Mouse (Mus musculus): ENCODE results near the gene Yju2. TPM values are rescaled to one million over a fixed set of nuclear protein-coding genes. Genes with fewer than 3 reads are reported as not detected.

The Yju2 gene
- polyA plus RNA-seq, 1 experiment from 2014 or later, result 29.4 TPM

DNA sequence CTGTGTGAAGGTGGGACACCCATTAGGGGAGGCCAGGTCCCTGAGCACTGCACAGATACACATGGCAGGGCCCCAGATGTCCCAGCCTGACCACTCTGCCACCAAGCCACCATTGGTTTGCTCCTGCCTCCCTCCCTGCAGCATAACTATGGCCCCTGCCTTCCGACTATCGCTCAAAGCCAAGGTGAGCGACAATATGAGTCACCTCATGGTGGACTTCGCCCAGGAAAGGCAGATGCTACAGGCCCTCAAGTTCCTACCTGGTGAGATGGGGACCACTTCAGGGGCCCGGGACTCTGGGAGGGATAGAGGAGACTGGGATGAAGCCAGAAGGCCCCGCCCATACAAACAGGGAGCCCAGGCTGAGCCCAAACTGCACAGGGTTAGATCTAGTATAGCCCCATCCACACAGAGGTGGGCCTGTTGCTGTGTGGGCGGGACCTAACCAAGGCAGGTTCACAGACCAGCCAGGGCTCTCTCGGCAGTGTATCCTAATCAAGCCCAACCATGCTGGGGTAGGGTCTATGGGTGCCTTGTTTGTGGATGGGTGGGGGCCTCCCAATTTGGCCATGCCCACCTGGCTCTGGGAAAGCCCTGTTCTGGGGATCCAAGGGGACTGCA is 31.5 kb downstream of the Yju2 start:
- WGBS, result 89% methylated on average over 8 of the region's 8 CpGs
- Histone ChIP-seq H3K27ac (replicated peaks) (no peak overlapping the region), H3K4me3 (no peak overlapping the region), H3K4me2 (replicated peaks) (no peak overlapping the region), H3K36me3 (peaks cover 54% of the 10 kb centered on the region), H3K9ac (replicated peaks) (no peak overlapping the region), H3K9me3 (no peaks in the 10 kb centered on the region), H3K4me1 (peaks cover 13% of the 10 kb centered on the region), H3K27me3 (no peaks in the 10 kb centered on the region)
- ATAC-seq (ENCODE audit: low FRiP score, low read depth), result no peak

DNA sequence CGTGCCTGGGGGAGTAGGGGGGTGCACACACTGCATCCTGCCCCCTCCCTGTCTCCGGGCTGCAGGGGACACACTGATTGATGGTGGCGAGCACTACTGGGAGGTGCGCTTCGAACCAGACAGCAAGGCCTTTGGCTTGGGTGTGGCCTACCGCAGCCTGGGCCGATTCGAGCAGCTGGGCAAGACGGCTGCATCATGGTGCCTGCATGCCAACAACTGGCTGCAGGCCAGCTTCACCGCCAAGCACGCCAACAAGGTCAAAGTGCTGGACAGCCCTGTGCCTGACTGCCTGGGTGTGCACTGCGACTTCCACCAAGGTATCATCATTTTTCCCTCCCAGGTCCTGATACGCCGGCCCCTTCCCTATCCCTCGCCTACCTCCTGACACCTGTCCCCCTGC is 37.1 kb downstream of the Yju2 start:
- H3K27me3 ChIP-seq, result peaks cover 19% of the 10 kb centered on the region
- no peak for ATAC-seq (ENCODE audit: low FRiP score, low read depth)
- 91% methylated on average over 15 of the region's 15 CpGs for WGBS
- peaks cover 12% of the 10 kb centered on the region for H3K4me1 ChIP-seq
- no peak overlapping the region for H3K4me3 ChIP-seq
- H3K9ac ChIP-seq (replicated peaks), result no peak overlapping the region
- H3K27ac ChIP-seq (replicated peaks), result no peak overlapping the region
- H3K36me3 ChIP-seq, result peaks cover 57% of the 10 kb centered on the region
- no peak overlapping the region for H3K4me2 ChIP-seq (replicated peaks)
- H3K9me3 ChIP-seq, result no peaks in the 10 kb centered on the region

DNA sequence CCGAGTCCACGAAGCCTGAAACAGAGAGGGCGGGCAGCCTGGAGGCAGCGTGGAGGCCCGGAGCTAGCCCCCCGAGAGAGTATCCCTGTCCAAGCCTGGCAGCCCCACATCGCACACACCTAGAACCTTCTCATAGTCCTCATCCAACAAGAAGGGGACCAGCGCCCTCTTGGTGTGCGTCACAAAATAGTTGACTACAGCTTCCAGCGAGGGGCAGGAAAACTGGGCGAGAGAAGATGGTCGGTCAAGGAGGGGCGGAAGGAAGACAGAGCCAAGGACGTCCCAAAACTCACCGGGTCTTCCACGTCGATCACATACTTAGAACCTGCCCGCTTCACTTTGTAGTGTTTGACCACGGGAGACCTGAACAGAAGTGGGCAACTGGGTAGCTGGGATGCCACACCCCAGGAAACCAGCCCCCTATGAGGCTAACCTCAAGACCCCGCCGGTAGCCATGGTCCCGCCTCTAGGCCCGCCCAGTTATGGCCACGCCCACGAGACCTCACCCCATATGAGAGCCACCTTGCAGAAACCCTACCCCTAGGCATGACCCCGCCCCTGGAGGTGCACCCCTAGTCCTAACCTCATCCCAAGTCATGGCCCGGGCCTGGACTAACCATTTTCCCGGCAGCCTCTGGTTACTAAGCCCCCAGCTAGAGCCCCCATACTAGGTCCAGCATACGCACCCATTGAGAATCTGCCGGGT is 41.0 kb downstream of the Yju2 start:
- 8% methylated on average over 30 of the region's 30 CpGs for WGBS
- Histone ChIP-seq H3K4me1 (peaks cover 5% of the 10 kb centered on the region; the same call in 1 of the 2 replicates), H3K27me3 (peaks cover 41% of the 10 kb centered on the region), H3K4me2 (replicated peaks) (peak overlapping the region; percentile 26), H3K9ac (replicated peaks) (no peak overlapping the region), H3K36me3 (peaks cover 23% of the 10 kb centered on the region), H3K4me3 (no peak overlapping the region), H3K27ac (replicated peaks) (no peak overlapping the region), H3K9me3 (no peaks in the 10 kb centered on the region)
- ATAC-seq (ENCODE audit: low FRiP score, low read depth), result 0 out of 2 replicates have a peak, but pooled peaks have one; percentile 39

DNA sequence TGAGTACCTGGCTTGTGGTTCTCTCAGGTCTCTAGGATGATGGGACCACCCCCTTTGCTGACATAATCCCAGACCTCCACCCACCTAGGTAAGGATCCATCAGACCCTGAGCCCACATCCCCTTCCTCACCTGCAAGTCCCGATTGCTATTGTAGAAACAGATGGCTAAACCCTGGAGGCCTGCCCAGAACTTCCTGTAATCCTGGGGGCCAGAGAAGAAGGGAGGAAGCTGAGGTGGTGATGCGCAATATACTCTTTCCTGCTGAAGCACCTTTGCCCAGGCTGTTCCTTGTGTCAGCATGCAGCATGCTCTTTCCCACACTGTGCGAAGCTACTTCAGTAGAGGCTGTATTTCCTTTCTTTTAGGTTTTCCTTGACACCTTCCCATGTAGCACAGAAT is 44.1 kb downstream of the Yju2 start:
- Histone ChIP-seq H3K4me2 (replicated peaks) (no peak overlapping the region), H3K9me3 (no peaks in the 10 kb centered on the region), H3K4me3 (no peak overlapping the region), H3K9ac (replicated peaks) (no peak overlapping the region), H3K36me3 (no peaks in the 10 kb centered on the region), H3K27ac (replicated peaks) (no peak overlapping the region), H3K4me1 (peaks cover 11% of the 10 kb centered on the region), H3K27me3 (peaks cover 46% of the 10 kb centered on the region)
- ATAC-seq (ENCODE audit: low FRiP score, low read depth), result no peak
- WGBS, result 83% methylated on average over 3 of the region's 3 CpGs

DNA sequence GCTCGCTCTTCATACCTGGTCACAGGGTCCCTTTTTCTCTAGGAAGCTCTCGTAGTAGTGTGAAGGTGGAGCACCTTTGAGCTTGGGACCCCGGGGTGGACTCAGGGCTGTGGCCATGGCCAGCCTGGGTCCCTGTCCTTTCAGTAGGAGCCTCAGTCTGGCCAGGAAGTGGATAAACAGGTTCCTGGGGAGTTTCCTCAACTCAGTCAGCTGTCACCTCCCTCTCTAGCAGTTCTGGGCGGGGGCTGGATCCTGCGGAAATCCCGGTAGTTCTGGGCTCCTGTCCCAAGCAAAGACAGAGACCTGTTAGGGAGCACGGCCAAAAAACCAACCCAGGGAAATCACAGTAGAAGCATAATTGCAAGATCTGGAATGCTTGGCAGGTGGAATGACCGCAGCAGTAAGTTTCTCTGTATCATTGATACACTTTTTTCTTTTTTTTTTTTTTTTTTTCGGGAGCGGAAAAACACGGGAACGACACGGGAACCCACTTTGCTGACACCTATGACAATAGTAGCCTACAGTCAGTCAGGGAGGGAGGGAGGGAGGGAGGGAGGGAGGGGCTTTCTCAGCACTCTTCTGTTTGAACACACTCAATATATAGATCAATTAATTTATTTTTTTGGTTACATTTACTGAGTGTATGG is 46.6 kb downstream of the Yju2 start, which contains the start of the genes Stap2 and Mpnd:
Gene Stap2 (minus strand): TSS at position 170 of the 647 bp plus-strand sequence.
Gene Mpnd (plus strand): TSS at position 297 of the 647 bp plus-strand sequence.
- Histone ChIP-seq H3K4me1 (peaks cover 17% of the 10 kb centered on the region), H3K9me3 (no peaks in the 10 kb centered on the region), H3K36me3 (0 out of 2 replicates have a peak, but pooled peaks cover 2% of the 10 kb centered on the region), H3K4me3 (no peak within 1 kb of the TSS), H3K27ac (replicated peaks) (no peak within 1 kb of the TSS), H3K4me2 (replicated peaks) (no peak within 1 kb of the TSS), H3K9ac (replicated peaks) (0 out of 2 replicates have a peak within 1 kb of the TSS, but pooled peaks have one; percentile 34), H3K27me3 (peaks cover 32% of the 10 kb centered on the region)
- 66% methylated on average over 13 of the region's 13 CpGs for WGBS
- no peak for ATAC-seq (ENCODE audit: low FRiP score, low read depth)

DNA sequence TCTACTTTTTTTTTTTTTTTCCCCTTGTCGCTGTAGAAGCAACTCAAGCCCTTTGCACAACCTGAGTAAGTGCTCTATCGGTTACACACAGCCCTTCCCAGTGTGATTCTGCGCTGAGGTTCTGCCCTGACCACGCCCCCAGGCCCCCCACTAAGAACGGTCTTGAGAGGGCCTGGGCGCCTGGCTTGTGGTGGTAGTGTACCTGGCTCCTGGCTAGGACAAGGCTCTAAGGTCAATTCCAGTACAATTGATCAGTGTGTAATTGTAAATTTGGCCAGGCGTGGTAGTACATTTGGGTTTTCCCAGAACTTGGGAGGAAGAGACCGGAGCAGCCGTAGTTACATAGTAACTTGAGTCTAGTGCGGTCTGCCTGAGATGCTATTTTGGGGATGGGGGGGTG is 48.1 kb downstream of the Yju2 start:
- 51% methylated on average over 10 of the region's 10 CpGs for WGBS
- Histone ChIP-seq H3K4me2 (replicated peaks) (no peak overlapping the region), H3K9me3 (no peaks in the 10 kb centered on the region), H3K4me1 (peaks cover 31% of the 10 kb centered on the region), H3K4me3 (no peak overlapping the region), H3K27me3 (peaks cover 22% of the 10 kb centered on the region), H3K36me3 (peaks cover 16% of the 10 kb centered on the region), H3K9ac (replicated peaks) (no peak overlapping the region), H3K27ac (replicated peaks) (peak overlapping the region; percentile 97; the same call in 1 of the 2 replicates)
- ATAC-seq (ENCODE audit: low FRiP score, low read depth), result no peak

DNA sequence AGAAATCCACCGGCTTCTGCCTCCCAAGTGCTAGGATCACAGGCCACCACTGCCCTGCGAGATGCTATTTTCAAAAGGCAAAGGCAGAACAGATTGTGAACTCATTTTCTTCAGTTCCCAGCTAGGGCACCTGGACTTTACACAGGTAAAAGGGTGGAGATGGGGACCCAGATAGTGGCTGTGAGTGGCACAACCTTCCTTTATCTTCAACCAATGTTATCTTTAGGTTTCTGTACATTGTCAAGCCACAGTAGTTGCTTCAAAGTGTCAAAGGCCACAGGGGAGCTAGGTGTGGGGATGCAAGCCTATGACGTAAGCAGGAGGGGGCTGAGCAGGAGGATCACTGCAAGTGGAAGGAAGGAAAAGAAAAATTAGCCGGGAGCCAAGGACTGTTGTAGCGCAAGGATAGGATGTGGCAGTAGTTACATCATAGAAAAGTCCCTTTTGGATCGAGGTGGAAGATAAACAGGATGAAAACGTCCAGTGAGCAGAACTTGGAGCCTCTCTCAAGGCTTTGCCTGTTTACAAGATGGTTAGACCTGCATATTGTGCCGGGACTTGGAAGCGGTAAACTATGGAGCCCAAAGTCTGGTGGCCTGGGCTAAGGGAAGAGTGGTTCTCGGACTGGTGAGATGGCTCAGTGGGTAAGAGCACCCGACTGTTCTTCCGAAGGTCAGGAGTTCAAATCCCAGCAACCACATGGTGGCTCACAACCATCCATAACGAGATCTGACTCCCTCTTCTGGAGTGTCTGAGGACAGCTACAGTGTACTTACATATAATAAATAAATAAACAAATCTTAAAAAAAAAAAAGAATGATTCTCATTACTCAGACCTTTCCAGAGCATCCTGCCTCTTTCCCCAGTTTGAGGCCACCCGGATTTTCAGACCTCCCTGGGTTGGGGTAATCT is 48.8 kb downstream of the Yju2 start:
- 34% methylated on average over 14 of the region's 14 CpGs for WGBS
- H3K9ac ChIP-seq (replicated peaks), result peak overlapping the region; percentile 11; the same call in 1 of the 2 replicates
- ATAC-seq (ENCODE audit: low FRiP score, low read depth), result no peak

DNA sequence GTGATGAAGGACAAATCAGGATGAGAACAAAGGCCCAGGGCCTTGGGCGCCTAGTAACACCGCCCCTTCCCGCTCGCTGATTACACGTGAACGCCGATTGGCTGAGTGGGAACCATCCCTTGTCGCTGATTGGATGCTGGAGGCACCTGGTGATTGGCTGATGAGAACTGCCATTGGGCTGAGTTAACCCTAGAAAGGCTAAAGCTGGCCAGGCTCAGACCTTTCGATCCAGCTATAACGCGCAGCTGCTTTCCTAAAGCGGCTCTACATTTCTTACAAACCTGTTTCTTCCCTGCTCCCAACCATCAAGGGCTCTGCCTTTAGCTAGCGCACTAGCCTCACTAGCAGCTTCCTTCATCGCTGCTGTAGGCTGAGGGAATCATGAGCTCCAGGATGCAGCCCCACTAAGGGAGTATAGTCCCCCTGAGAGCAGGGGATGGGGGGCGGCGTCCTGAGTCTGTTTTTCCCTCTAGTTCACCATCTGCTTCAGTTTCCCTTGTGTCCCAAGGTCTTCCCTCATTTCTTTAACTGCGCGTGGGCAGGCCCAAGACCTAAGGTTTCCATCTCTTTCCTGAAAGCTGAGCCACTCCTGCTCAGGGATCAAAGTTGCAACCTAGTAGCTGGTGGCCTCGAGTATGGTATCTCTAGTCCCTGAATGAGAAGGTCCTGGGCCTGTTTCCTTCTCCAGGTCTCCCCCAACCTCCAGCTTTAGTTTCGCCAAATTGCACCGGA is 49.6 kb downstream of the Yju2 start:
- Histone ChIP-seq H3K36me3 (peaks cover 29% of the 10 kb centered on the region), H3K9ac (replicated peaks) (peak overlapping the region; percentile 75), H3K27ac (replicated peaks) (peak overlapping the region; percentile 97), H3K9me3 (no peaks in the 10 kb centered on the region), H3K4me3 (peak overlapping the region; percentile 59), H3K4me2 (replicated peaks) (peak overlapping the region; percentile 96), H3K27me3 (peaks cover 9% of the 10 kb centered on the region; the same call in 1 of the 2 replicates), H3K4me1 (peaks cover 33% of the 10 kb centered on the region)
- WGBS, result 1% methylated on average over 21 of the region's 21 CpGs
- ATAC-seq (ENCODE audit: low FRiP score, low read depth), result peak; percentile 92

More for the DNA sequence above, 48.8 kb downstream of the Yju2 start:
- no peaks in the 10 kb centered on the region for H3K9me3 ChIP-seq
- peaks cover 23% of the 10 kb centered on the region for H3K36me3 ChIP-seq
- peaks cover 33% of the 10 kb centered on the region for H3K4me1 ChIP-seq
- peak overlapping the region; percentile 97 for H3K27ac ChIP-seq (replicated peaks)
- peaks cover 16% of the 10 kb centered on the region for H3K27me3 ChIP-seq
- peak overlapping the region; percentile 59 for H3K4me3 ChIP-seq
- H3K4me2 ChIP-seq (replicated peaks), result peak overlapping the region; percentile 96

DNA sequence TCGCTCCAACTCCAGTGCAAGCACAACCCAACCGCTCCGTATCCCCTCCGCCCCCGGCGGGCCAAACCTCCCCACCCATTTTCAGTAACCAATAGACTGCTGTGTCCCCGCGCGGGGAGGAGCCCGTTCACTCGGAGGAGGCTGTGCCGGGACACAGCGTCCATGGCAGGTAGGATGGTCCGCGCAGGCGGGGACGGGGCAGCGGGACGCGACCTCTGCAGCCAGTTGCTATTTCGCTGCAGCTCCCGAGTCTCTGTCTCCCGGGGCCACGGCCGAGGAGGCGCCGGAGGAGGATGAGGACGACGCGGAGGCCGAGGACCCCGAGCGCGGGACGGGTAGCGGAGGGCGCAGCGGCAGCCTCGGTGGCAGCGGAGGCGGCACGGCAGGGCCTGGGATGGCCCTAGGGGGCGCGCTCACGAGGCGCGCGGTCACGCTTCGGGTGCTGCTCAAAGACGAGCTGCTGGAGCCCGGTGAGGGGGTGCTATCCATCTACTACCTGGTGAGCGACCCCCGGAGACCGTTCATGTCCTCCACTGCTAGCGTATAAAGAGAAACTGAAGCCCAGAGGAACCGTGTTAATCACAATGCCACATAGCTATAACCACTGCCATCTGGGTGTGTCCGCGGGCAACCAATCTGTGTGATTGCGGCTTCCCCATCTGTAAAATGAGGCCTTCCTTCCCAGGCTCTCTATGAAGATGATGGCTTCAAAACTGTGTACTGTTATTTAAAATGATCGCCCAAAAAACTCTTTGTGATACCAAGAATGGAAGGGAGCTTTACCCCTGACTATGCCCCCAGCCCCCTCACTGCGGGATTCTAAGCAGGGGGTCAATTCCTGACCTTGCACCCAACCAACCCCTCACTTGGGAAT is 50.4 kb downstream of the Yju2 start:
- Histone ChIP-seq H3K4me2 (replicated peaks) (peak overlapping the region; percentile 96), H3K4me3 (peak overlapping the region; percentile 59), H3K27me3 (peaks cover 5% of the 10 kb centered on the region; the same call in 1 of the 2 replicates), H3K9ac (replicated peaks) (peak overlapping the region; percentile 75), H3K9me3 (no peaks in the 10 kb centered on the region), H3K36me3 (peaks cover 36% of the 10 kb centered on the region), H3K4me1 (peaks cover 33% of the 10 kb centered on the region), H3K27ac (replicated peaks) (peak overlapping the region; percentile 97)
- WGBS, result under 1% methylated on average over 62 of the region's 62 CpGs
- peak; percentile 87 for ATAC-seq (ENCODE audit: low FRiP score, low read depth)

DNA sequence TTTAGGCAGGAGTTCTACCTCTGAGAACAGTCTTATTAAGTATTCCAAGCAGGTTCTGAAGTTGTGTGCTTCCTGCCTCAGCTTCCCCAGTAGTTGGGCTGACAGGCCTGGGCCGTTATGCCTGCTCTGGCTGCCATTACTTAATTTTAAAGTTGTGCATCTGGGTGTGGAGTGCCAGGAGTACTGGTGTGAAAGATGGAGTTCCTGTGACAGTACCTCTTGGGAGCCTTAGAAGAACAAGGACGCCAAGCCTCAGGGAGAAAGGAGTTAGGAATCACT is 51.0 kb downstream of the Yju2 start:
- H3K27me3 ChIP-seq, result peaks cover 5% of the 10 kb centered on the region; the same call in 1 of the 2 replicates
- WGBS, result 41% methylated on average over 2 of the region's 2 CpGs
- H3K4me1 ChIP-seq, result peaks cover 33% of the 10 kb centered on the region
- peak overlapping the region; percentile 59 for H3K4me3 ChIP-seq
- no peaks in the 10 kb centered on the region for H3K9me3 ChIP-seq
- ATAC-seq (ENCODE audit: low FRiP score, low read depth), result no peak
- peak overlapping the region; percentile 96 for H3K4me2 ChIP-seq (replicated peaks)
- peak overlapping the region; percentile 75 for H3K9ac ChIP-seq (replicated peaks)
- peak overlapping the region; percentile 97; the same call in 1 of the 2 replicates for H3K27ac ChIP-seq (replicated peaks)
- H3K36me3 ChIP-seq, result peaks cover 40% of the 10 kb centered on the region
